Mouse (Mus musculus) stomach, postnatal 0 days (tissue): Measurements from ENCODE around the gene Fgfr2.

Experiments used
- CTCF ChIP-seq: IDR thresholded peaks from 2 replicates; pipeline ENCODE4 v1.5.1; 2016; ENCODE audit warnings: antibody characterized with exemption, low read depth, mild to moderate bottlenecking, moderate library complexity
- EP300 ChIP-seq: optimal IDR thresholded peaks from 2 replicates; pipeline ENCODE3; 2016; ENCODE audit warnings: antibody characterized with exemption

- TF ChIP-seq CTCF (no peak), EP300 (no peak)
These were observed 2379.7 kb downstream of the Fgfr2 start for GRCm38 (mm10) chr7:130743239-130744025.
